Mouse (Mus musculus): ENCODE data around the gene Adamtsl3. TPM values are rescaled to one million over a fixed set of nuclear protein-coding genes. Genes with fewer than 3 reads are reported as not detected.

Gene Adamtsl3
- total RNA-seq, 2 experiments from 2014 or later, result 0.97 to 2.0 TPM

DNA sequence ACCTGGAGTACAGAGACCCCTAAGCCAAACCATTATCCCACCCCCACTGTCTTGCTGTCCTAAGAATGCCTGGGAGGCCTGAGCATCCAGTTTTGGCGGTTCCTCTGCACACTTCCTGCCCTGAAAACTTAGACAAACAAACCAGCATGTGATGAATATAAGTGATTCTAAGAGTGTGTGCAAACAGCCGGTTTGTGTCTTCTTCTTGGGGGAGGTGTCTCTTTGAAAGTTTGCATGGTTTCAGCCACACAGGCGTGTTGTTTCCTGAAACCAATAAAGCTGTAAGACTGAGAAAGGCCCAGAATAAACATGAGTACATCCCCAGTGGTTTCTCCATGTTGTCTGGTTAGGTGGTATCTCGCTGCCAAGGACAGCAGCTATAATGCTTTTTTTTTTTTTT lies 30.6 kb downstream of the Adamtsl3 start:
- no peak for TF ChIP-seq CTCF (IDR thresholded peaks at IDR 0.05)
- DNase-seq (ENCODE audit: extremely low spot score in 1 of 2, low spot score in 2 of 2), result no peak
- Histone ChIP-seq H3K27ac (no peak overlapping the region), H3K4me3 (no peak overlapping the region)
- intact Hi-C loops (cut with DNase I), result no loop called here

DNA sequence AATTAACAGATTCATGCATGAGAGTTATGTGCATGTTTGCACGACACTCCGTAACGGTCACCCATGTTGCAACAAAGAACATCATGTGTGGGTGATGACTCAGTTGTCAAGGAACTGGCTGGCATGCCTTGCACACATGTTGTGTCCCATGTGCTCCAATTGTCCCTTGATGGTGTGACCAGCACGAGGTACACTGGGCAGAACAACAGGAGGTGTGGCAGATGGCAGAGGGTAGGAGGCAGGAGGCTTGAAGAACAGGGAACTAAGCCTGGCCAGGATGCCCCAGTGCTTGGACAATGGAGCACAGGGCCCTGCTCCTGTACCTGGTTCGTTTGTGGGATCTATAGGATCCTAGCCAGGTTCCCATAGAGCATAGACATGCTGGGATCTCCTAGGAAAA lies 31.0 kb downstream of the Adamtsl3 start:
- intact Hi-C loops (cut with DNase I), result no loop called here
- DNase-seq (ENCODE audit: extremely low spot score in 1 of 2, low spot score in 2 of 2), result no peak
- Histone ChIP-seq H3K27ac (no peak overlapping the region), H3K4me3 (no peak overlapping the region)
- TF ChIP-seq CTCF (IDR thresholded peaks at IDR 0.05), result no peak

DNA sequence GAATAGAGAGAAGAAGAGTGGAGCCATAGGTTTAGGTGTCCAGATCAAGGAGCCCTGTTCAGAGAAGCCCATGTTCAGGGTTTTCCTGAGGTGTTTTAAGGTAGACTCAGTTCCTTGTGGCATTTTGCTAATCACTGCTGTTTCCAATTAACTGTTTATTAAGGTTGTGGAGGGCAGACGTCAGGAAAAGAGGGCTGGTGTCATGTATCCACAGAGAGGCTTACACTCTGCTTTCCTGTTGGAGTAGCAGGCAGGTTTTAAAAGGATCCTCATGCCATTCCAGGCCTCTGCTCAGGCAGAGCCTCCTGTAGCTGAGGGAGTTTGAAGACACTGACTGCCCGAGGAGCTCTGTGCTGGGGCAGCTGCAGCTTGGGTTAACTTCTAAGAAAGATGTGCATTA lies 32.6 kb downstream of the Adamtsl3 start:
- Histone ChIP-seq H3K27ac (no peak overlapping the region), H3K4me3 (no peak overlapping the region)
- no peak for DNase-seq (ENCODE audit: extremely low spot score in 1 of 2, low spot score in 2 of 2)
- intact Hi-C loops (cut with DNase I), result no loop called here
- no peak for TF ChIP-seq CTCF (IDR thresholded peaks at IDR 0.05)

DNA sequence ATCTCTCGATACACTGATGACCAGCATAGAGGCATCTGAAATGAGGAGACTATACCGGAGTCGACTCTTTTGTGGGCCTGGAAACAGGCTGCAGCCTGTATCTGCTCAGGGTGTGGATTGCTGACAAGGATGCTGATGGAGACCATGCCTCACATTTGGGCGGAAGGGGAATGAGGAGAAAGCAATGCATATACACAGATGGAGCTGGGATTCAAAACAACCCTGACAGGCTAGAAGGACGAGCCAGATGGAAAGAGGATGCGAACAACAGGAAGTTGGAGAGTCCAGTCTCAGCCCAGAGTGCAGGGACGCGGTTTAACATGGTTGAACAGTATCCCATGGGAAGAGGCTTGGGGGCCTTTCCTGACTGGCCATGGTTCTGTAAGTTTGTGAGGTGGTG lies 34.6 kb downstream of the Adamtsl3 start:
- Histone ChIP-seq H3K4me3 (no peak overlapping the region), H3K27ac (no peak overlapping the region)
- intact Hi-C loops (cut with DNase I), result no loop called here
- no peak for TF ChIP-seq CTCF (IDR thresholded peaks at IDR 0.05)
- DNase-seq (ENCODE audit: extremely low spot score in 1 of 2, low spot score in 2 of 2), result no peak

DNA sequence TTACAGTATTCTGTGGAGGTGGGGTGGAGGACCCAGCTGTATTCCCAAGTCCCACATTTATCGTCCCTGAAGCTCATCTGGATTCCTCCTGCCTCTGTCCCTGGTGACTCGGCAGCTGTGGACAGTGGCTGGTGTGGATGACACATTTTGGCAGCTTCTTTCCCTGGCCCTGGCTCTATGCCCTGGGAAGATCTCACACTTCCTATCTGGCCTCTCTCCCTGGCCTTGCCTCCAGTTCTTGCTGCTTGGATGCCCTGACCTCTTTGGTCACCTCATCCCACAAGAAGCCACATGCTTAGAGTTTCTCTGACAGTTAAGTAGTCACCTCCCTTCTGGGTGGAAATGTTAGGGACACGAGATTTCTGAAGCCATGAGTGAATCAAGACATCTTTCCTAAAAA lies 35.9 kb downstream of the Adamtsl3 start:
- no peak overlapping the region for H3K27ac ChIP-seq
- intact Hi-C loops (cut with DNase I), result no loop called here
- H3K4me3 ChIP-seq, result no peak overlapping the region
- no peak for DNase-seq (ENCODE audit: extremely low spot score in 1 of 2, low spot score in 2 of 2)
- TF ChIP-seq CTCF (IDR thresholded peaks at IDR 0.05), result no peak

DNA sequence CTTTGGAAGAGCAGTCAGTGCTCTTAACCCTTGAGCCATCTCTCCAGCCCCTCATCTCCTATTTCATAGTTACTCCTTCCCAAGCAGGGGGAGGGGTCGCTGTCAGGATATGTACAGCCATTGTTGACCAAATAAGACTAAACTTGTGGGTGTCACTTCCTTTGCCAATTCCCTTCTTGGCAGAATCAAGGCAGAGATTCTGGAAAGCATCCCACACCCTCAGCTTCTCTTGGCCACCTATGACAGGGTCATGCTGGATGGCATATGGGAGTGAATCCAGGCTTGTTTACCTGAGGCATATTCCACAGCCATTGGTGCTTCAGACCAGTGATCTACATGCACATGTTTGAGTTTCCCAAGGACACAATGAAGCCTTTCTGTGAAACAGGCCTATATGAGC lies 42.8 kb downstream of the Adamtsl3 start:
- intact Hi-C loops (cut with DNase I), result no loop called here
- no peak for TF ChIP-seq CTCF (IDR thresholded peaks at IDR 0.05)

DNA sequence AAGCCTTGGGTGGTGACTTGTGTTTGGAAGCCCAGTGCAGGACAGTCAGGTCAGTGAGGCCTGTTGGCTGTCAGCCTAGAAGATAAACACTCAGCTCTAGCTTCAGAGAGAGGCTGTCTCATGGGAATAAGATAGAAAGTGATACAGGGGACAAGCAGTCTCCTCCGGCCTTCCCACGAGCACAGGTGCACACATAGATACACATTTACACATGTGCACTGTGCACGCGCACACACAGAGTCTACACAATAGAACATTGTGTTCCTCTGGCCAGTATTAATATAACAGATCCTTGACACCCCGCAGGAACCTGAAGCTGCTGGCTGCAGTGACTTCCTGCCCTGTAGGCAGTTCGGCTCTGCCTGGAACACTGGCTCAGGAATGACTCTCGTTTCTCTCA lies 44.3 kb downstream of the Adamtsl3 start:
- H3K27ac ChIP-seq, result no peak overlapping the region
- TF ChIP-seq CTCF (IDR thresholded peaks at IDR 0.05), result no peak
- intact Hi-C loops (cut with DNase I), result no loop called here
- no peak overlapping the region for H3K4me3 ChIP-seq
- DNase-seq (ENCODE audit: extremely low spot score in 1 of 2, low spot score in 2 of 2), result no peak

More for the DNA sequence above, 42.8 kb downstream of the Adamtsl3 start:
- no peak for DNase-seq (ENCODE audit: extremely low spot score in 1 of 2, low spot score in 2 of 2)
- no peak overlapping the region for H3K27ac ChIP-seq
- no peak overlapping the region for H3K4me3 ChIP-seq

DNA sequence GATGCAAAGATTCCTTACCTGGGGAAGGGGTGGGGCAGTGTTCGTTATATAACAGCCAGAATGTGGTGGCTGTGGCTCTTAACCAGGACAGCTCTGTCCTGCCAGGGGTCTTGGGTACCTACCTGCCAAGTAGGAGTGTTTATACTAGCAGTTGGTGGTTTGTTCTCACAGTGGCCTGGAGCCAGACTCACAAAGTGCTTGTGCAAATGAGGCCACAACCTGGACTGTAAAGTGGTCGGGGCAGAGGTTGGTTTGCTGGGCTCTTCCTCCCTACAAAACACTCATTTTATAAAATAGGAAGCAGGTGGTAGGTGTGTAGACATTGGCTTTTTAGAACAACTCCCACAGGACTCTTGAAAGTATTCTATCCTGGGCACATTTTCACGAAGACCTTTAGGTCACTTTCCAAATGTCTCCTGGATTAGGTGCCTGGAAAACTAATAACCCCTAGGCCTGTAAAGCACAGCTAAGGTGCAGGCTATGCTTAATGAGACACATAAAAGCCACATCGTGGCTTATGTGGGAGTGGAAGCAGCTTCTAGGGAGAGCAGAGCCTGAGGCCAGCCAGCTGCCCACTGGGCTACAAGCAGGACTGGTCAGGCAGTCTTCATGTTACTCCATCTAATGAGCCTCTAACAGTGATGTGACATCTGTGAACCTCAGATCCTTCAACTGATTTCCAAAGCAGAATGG lies 47.5 kb downstream of the Adamtsl3 start:
- Histone ChIP-seq H3K27ac (no peak overlapping the region), H3K4me3 (no peak overlapping the region)
- intact Hi-C loops (cut with DNase I), result no loop called here
- no peak for TF ChIP-seq CTCF (IDR thresholded peaks at IDR 0.05)
- no peak for DNase-seq (ENCODE audit: extremely low spot score in 1 of 2, low spot score in 2 of 2)

DNA sequence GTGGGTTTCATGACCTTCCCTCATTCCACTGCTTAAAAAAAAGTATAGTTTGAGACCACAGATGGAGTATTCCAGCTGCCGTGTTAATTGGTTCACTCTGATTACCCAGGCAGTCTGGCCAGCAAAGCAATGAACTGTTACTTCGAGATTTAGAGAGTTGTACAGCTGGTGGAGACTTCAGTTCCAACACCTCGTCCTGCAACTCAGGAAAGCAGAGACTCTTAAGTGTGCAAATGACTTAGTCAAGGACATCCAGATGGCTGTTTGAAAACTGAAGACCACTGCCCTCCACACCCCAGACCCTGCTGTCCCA lies 48.0 kb downstream of the Adamtsl3 start:
- DNase-seq (ENCODE audit: extremely low spot score in 1 of 2, low spot score in 2 of 2), result no peak
- Histone ChIP-seq H3K27ac (no peak overlapping the region), H3K4me3 (no peak overlapping the region)
- intact Hi-C loops (cut with DNase I), result no loop called here
- TF ChIP-seq CTCF (IDR thresholded peaks at IDR 0.05), result no peak

DNA sequence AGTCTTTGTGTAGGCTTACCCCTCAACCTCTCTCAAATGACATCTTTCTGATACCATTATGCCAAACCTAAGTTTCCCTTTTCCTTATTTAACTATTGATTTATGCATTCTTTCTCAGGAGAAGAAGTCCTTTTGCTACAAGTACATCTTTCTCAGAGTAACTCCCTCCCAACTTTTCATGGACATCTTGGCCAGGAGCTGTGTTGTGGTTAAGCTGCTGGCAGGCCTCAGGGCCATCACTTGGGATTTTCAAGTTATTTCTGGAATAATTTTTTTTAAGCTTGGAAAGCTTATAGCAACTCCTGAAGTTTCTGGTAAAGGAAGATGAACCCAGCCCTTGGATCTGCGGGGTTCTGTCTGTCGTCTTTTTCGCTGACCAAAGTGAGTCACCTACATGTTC lies 51.6 kb downstream of the Adamtsl3 start:
- Histone ChIP-seq H3K27ac (no peak overlapping the region), H3K4me3 (no peak overlapping the region)
- no peak for DNase-seq (ENCODE audit: extremely low spot score in 1 of 2, low spot score in 2 of 2)
- no peak for TF ChIP-seq CTCF (IDR thresholded peaks at IDR 0.05)
- intact Hi-C loops (cut with DNase I), result no loop called here

DNA sequence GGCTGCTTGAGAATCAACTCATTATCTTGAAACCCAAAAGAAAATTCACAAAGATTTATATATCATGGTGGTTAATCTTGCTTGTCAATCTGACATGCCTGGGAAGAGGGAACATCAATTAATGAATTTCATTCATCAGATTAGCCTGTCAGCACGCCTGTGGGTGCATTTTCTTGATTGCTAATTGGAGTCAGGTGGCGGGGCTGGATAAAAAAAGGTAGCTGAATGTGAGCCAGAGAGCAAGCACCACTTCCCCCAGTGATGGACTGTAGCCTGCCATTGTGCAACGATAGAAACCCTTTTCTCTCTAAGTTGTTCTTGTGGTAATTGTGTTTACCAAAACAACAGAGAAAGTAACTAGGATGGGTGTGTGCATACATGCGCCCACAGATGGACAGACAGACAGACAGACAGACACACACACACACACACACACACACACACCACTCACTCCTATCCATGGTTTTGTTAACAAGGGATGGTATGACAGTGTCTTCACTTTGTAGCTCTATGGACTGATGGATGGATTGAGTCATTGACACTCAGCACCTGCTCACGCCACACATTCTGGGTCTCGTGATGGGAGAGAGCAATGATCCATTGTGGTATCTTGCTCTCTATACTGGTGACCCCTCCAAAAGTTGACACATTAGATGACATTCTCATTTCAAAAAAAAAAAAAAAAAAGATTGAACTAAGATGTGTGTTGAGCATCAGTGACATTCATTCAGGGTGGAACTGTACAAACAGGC lies 59.1 kb downstream of the Adamtsl3 start:
- Histone ChIP-seq H3K27ac (no peak overlapping the region), H3K4me3 (no peak overlapping the region)
- no peak for TF ChIP-seq CTCF (IDR thresholded peaks at IDR 0.05)
- DNase-seq (ENCODE audit: extremely low spot score in 1 of 2, low spot score in 2 of 2), result no peak
- intact Hi-C loops (cut with DNase I), result no loop called here

DNA sequence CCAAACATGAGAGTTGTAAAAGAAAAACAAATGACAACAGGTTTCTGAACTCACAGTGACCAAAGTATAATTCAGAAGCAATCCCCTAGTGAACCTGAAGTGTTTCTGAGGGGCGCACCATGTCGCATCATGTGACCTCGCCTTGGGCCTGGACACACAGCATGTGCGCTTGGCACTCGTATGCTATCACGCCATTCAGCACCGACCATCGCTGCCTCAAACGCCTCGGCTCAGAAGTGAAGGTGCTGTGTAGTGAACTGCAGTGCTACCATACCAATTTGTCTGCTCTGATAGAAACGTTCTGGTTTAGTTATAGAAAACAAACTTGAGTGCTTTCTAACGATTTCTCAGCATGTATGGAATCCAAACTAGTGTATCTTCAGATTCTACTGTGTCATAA lies 59.7 kb downstream of the Adamtsl3 start:
- Histone ChIP-seq H3K4me3 (no peak overlapping the region), H3K27ac (no peak overlapping the region)
- DNase-seq (ENCODE audit: extremely low spot score in 1 of 2, low spot score in 2 of 2), result no peak
- no peak for TF ChIP-seq CTCF (IDR thresholded peaks at IDR 0.05)
- intact Hi-C loops (cut with DNase I), result no loop called here

Measured in left cerebral cortex, adult 2 months (tissue).